Mouse (Mus musculus) neural tube, embryonic 12.5 days (tissue): Measurements from ENCODE around the gene Rock2. TPM values are rescaled to one million over a fixed set of nuclear protein-coding genes. Genes with fewer than 3 reads are reported as not detected.
"Not testable (repeated sequence)": the region's sequence is repeated elsewhere in the genome, so short reads cannot be mapped to it uniquely, and the experiment has no call there.

Experiments
- ATAC-seq: fragments of 200-750 bp; cut with Nextera tagmentation; 2 replicates; pipeline ENCODE4 v1.8.0; 2017; ENCODE audit warnings: low read depth, mild to moderate bottlenecking, moderate TSS enrichment, moderate library complexity; ENCODE audit not compliant: low FRiP score
- H3K27ac ChIP-seq: fragments of 300-500 bp; sonication (generic); 2 replicates; pipeline ENCODE4 v1.5.1; 2016
- H3K27me3 ChIP-seq: fragments of 300-500 bp; sonication (generic); replicated peaks from 2 replicates; pipeline ENCODE4 v1.6.1; 2016; ENCODE audit warnings: mild to moderate bottlenecking
- H3K36me3 ChIP-seq: fragments of 300-500 bp; sonication (generic); 2 replicates; pipeline ENCODE4 v1.6.1; 2016; ENCODE audit warnings: mild to moderate bottlenecking
- H3K4me1 ChIP-seq: fragments of 300-500 bp; sonication (generic); 2 replicates; pipeline ENCODE4 v1.6.1; 2016
- H3K4me2 ChIP-seq: fragments of 300-500 bp; sonication (generic); replicated peaks from 2 replicates; pipeline ENCODE4 v1.6.1; 2016; ENCODE audit warnings: mild to moderate bottlenecking
- H3K4me3 ChIP-seq: fragments of 300-500 bp; sonication (generic); 2 replicates; pipeline ENCODE4 v1.5.1; 2016
- H3K9ac ChIP-seq: fragments of 300-500 bp; sonication (generic); 2 replicates; pipeline ENCODE4 v1.6.1; 2016; ENCODE audit warnings: mild to moderate bottlenecking
- H3K9me3 ChIP-seq: fragments of 300-500 bp; sonication (generic); 2 replicates; pipeline ENCODE4 v1.6.1; 2016; ENCODE audit warnings: mild to moderate bottlenecking
- WGBS: fragments of 180-500 bp; shearing (Covaris S2); methylation state at CpG from one replicate; pipeline ENCODE4 v1.1.7; 2016; 5-methylcytosine and 5-hydroxymethylcytosine counted together
- polyA plus RNA-seq: library from polyadenylated mRNA; unstranded; fragments of >200 nt; fragmentation: Nextera tagmentation; extraction: Ambion mirVana; gene quantifications from 2 replicates; pipeline ENCODE4 v1.2.1, GENCODE M21; 2016

Rock2 gene
- polyA plus RNA-seq, 1 experiment from 2014 or later, result 21.4 TPM

GRCm38 (mm10) chr12:17018468-17018867, 123.8 kb downstream of the Rock2 start:
- no peaks in the 10 kb centered on the region for H3K27me3 ChIP-seq
- no peaks in the 10 kb centered on the region for H3K4me1 ChIP-seq
- no peak overlapping the region for H3K9ac ChIP-seq
- no peak overlapping the region for H3K4me3 ChIP-seq
- no peaks in the 10 kb centered on the region for H3K36me3 ChIP-seq
- H3K9me3 ChIP-seq, result 0 out of 2 replicates have a peak, but pooled peaks cover 4% of the 10 kb centered on the region
- 31% methylated on average over 4 of the region's 4 CpGs for WGBS
- ATAC-seq, result no peak
- no peak overlapping the region for H3K4me2 ChIP-seq
- H3K27ac ChIP-seq, result no peak overlapping the region

- not testable (repeated sequence) for H3K27ac ChIP-seq, H3K4me1 ChIP-seq, H3K4me2 ChIP-seq, H3K9me3 ChIP-seq, H3K27me3 ChIP-seq, H3K4me3 ChIP-seq, H3K36me3 ChIP-seq, ATAC-seq, H3K9ac ChIP-seq
- whole genome bisulfite sequencing, result 89% methylated on average over 4 of the region's 4 CpGs
Measured at GRCm38 (mm10) chr12:17021125-17021524, 126.4 kb downstream of the Rock2 start.

GRCm38 (mm10) chr12:17022145-17022544, 127.5 kb downstream of the Rock2 start:
- H3K27me3 ChIP-seq, result no peaks in the 10 kb centered on the region
- H3K36me3 ChIP-seq, result no peaks in the 10 kb centered on the region
- no peak for ATAC-seq
- WGBS, result 92% methylated on average over 4 of the region's 4 CpGs
- H3K4me2 ChIP-seq, result no peak overlapping the region
- no peak overlapping the region for H3K27ac ChIP-seq
- no peak overlapping the region for H3K4me3 ChIP-seq
- H3K4me1 ChIP-seq, result no peaks in the 10 kb centered on the region
- H3K9me3 ChIP-seq, result 0 out of 2 replicates have a peak, but pooled peaks cover 4% of the 10 kb centered on the region
- H3K9ac ChIP-seq, result no peak overlapping the region

- 94% methylated on average over 6 of the region's 6 CpGs for WGBS
- no peak overlapping the region for H3K4me3 ChIP-seq
- H3K36me3 ChIP-seq, result no peaks in the 10 kb centered on the region
- H3K9me3 ChIP-seq, result 0 out of 2 replicates have a peak, but pooled peaks cover 8% of the 10 kb centered on the region
- H3K4me2 ChIP-seq, result no peak overlapping the region
- no peak overlapping the region for H3K27ac ChIP-seq
- H3K27me3 ChIP-seq, result no peaks in the 10 kb centered on the region
- ATAC-seq, result no peak
- no peak overlapping the region for H3K9ac ChIP-seq
- no peaks in the 10 kb centered on the region for H3K4me1 ChIP-seq
Measured at GRCm38 (mm10) chr12:17024554-17025110, 129.9 kb downstream of the Rock2 start.

GRCm38 (mm10) chr12:17032694-17033463, 138.2 kb downstream of the Rock2 start:
- ATAC-seq, result 0 out of 2 replicates have a peak, but pooled peaks have one; percentile 57
- Histone ChIP-seq H3K9ac (no peak overlapping the region), H3K4me1 (peaks cover 4% of the 10 kb centered on the region; the same call in 1 of the 2 replicates), H3K27me3 (0 out of 2 replicates have a peak, but pooled peaks cover 3% of the 10 kb centered on the region), H3K4me3 (no peak overlapping the region), H3K27ac (no peak overlapping the region), H3K4me2 (no peak overlapping the region), H3K36me3 (no peaks in the 10 kb centered on the region), H3K9me3 (0 out of 2 replicates have a peak, but pooled peaks cover 5% of the 10 kb centered on the region)
- 40% methylated on average over 13 of the region's 13 CpGs for WGBS

GRCm38 (mm10) chr12:17033464-17033841, 138.8 kb downstream of the Rock2 start:
- Histone ChIP-seq H3K27ac (no peak overlapping the region), H3K27me3 (0 out of 2 replicates have a peak, but pooled peaks cover 3% of the 10 kb centered on the region), H3K9ac (no peak overlapping the region), H3K9me3 (0 out of 2 replicates have a peak, but pooled peaks cover 1% of the 10 kb centered on the region), H3K4me3 (no peak overlapping the region), H3K36me3 (no peaks in the 10 kb centered on the region), H3K4me1 (peaks cover 4% of the 10 kb centered on the region; the same call in 1 of the 2 replicates), H3K4me2 (no peak overlapping the region)
- peak; percentile 63; the same call in 1 of the 2 replicates for ATAC-seq
- 79% methylated on average over 9 of the region's 9 CpGs for WGBS

GRCm38 (mm10) chr12:17034671-17035070, 140.0 kb downstream of the Rock2 start:
- no peak overlapping the region for H3K27ac ChIP-seq
- no peaks in the 10 kb centered on the region for H3K36me3 ChIP-seq
- ATAC-seq, result no peak
- H3K4me1 ChIP-seq, result peaks cover 4% of the 10 kb centered on the region; the same call in 1 of the 2 replicates
- no peak overlapping the region for H3K4me3 ChIP-seq
- H3K9ac ChIP-seq, result no peak overlapping the region
- no peaks in the 10 kb centered on the region for H3K9me3 ChIP-seq
- H3K4me2 ChIP-seq, result no peak overlapping the region
- WGBS, result 69% methylated on average over 5 of the region's 5 CpGs
- H3K27me3 ChIP-seq, result 0 out of 2 replicates have a peak, but pooled peaks cover 3% of the 10 kb centered on the region

GRCm38 (mm10) chr12:17035128-17035527, 140.4 kb downstream of the Rock2 start:
- no peak for ATAC-seq
- Histone ChIP-seq H3K9ac (no peak overlapping the region), H3K4me2 (no peak overlapping the region), H3K9me3 (no peaks in the 10 kb centered on the region), H3K27ac (no peak overlapping the region), H3K4me1 (peaks cover 4% of the 10 kb centered on the region; the same call in 1 of the 2 replicates), H3K4me3 (no peak overlapping the region), H3K27me3 (0 out of 2 replicates have a peak, but pooled peaks cover 3% of the 10 kb centered on the region), H3K36me3 (no peaks in the 10 kb centered on the region)
- WGBS, result 69% methylated on average over 2 of the region's 2 CpGs

- no peak overlapping the region for H3K4me2 ChIP-seq
- no peak for ATAC-seq
Measured at GRCm38 (mm10) chr12:17036532-17036931, 141.8 kb downstream of the Rock2 start.

GRCm38 (mm10) chr12:17037053-17037610, 142.4 kb downstream of the Rock2 start:
- ATAC-seq, result no peak
- H3K4me3 ChIP-seq, result no peak overlapping the region
- no peaks in the 10 kb centered on the region for H3K27me3 ChIP-seq
- no peak overlapping the region for H3K4me2 ChIP-seq
- H3K27ac ChIP-seq, result no peak overlapping the region
- WGBS, result 70% methylated on average over 14 of the region's 14 CpGs
- H3K9me3 ChIP-seq, result no peaks in the 10 kb centered on the region
- H3K4me1 ChIP-seq, result peaks cover 4% of the 10 kb centered on the region; the same call in 1 of the 2 replicates
- no peaks in the 10 kb centered on the region for H3K36me3 ChIP-seq
- H3K9ac ChIP-seq, result no peak overlapping the region

More at GRCm38 (mm10) chr12:17036532-17036931, 141.8 kb downstream of the Rock2 start:
- no peak overlapping the region for H3K27ac ChIP-seq
- H3K4me3 ChIP-seq, result no peak overlapping the region
- WGBS, result 59% methylated on average over 9 of the region's 9 CpGs
- no peaks in the 10 kb centered on the region for H3K9me3 ChIP-seq
- H3K27me3 ChIP-seq, result 0 out of 2 replicates have a peak, but pooled peaks cover 3% of the 10 kb centered on the region
- H3K4me1 ChIP-seq, result peaks cover 4% of the 10 kb centered on the region; the same call in 1 of the 2 replicates
- H3K9ac ChIP-seq, result no peak overlapping the region
- H3K36me3 ChIP-seq, result no peaks in the 10 kb centered on the region
